In the genomic region with DNA sequence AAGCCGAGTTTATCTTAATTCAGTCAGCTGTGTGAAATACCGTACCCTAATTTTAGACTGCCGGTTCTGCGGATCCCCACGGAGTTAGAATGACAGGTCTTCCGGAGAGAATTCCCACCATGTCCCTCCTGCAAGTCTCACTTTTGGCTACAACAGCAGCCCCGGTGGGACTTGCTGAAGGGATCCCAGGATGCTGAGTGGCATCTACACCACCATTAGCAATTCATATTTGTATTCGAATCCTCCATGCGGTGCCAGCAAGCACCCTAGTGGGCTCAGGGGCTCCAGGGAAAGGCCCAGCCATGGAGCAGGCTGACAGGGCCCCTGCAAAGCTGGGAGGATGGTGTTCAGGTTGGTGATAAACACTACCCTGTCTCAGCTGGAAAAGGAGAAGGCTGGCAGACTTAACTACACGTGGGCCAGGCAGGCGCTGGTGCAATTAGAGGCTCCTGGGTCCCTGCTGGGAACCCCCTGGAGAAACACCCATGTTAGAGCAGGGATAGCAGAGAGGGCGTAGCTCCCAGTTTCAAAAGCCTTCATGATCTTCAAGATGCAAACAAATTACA, we compare ENCODE assay signal across 16 mouse cellular contexts.
DNase-seq lines count a peak whose midpoint lies in the region; ATAC-seq and TF ChIP-seq lines count a peak whose summit lies in the region.
"Had no signal": no experiment of that assay in that cellular context is flagged by ENCODE, and none has a peak within 500 bp of the region (broad histone marks: within the 10 kb centered on the region; RNA-seq: fewer than 3 reads in every experiment).

No protein-coding gene starts in this region.

- H3K9ac ChIP-seq in neural tube, embryonic 13.5 days, result no peak overlapping the region
- 0 out of 2 replicates have a peak overlapping the region, but pooled peaks have one; percentile 13 for H3K9ac ChIP-seq in hindbrain, embryonic 14.5 days
- no peak overlapping the region for H3K9ac ChIP-seq in lung, postnatal 0 days (replicated peaks; ENCODE audit: low read depth)
- H3K9ac ChIP-seq: embryonic facial prominence, embryonic 13.5 days; heart, embryonic 15.5 days; liver, embryonic 12.5 days had no signal

- H3K9me3 ChIP-seq in neural tube, embryonic 13.5 days, result no peaks in the 10 kb centered on the region
- no peaks in the 10 kb centered on the region for H3K9me3 ChIP-seq in hindbrain, embryonic 14.5 days (ENCODE audit: control insufficient read depth, low read length)
- no peaks in the 10 kb centered on the region for H3K9me3 ChIP-seq in lung, postnatal 0 days (ENCODE audit: low read length)
- H3K9me3 ChIP-seq: embryonic facial prominence, embryonic 13.5 days; heart, embryonic 15.5 days; limb, embryonic 10.5 days; liver, embryonic 12.5 days had no signal

- no peak overlapping the region for H3K4me3 ChIP-seq in neural tube, embryonic 13.5 days
- H3K4me3 ChIP-seq in hindbrain, embryonic 14.5 days (replicated peaks; ENCODE audit: low read length), result no peak overlapping the region
- H3K4me3 ChIP-seq in lung, postnatal 0 days (ENCODE audit: low read depth, low read length), result no peak overlapping the region
- H3K4me3 ChIP-seq: embryonic facial prominence, embryonic 13.5 days; heart, embryonic 15.5 days; limb, embryonic 10.5 days; liver, embryonic 12.5 days had no signal

- ATAC-seq in neural tube, embryonic 13.5 days (ENCODE audit: low read depth), result 0 out of 2 replicates have a peak, but pooled peaks have one; percentile 34
- no peak for ATAC-seq in hindbrain, embryonic 14.5 days (ENCODE audit: low FRiP score)
- ATAC-seq in lung, postnatal 0 days, result no peak
- ATAC-seq: liver, embryonic 12.5 days had no signal

- no peak for TF ChIP-seq EP300 in lung, postnatal 0 days (IDR thresholded peaks at IDR 0.05)

- no peaks in the 10 kb centered on the region for H3K27me3 ChIP-seq in neural tube, embryonic 13.5 days
- no peaks in the 10 kb centered on the region for H3K27me3 ChIP-seq in hindbrain, embryonic 14.5 days (ENCODE audit: control insufficient read depth, insufficient read depth, low read length)
- H3K27me3 ChIP-seq in lung, postnatal 0 days (replicated peaks; ENCODE audit: insufficient read depth, low read length), result no peaks in the 10 kb centered on the region
- H3K27me3 ChIP-seq: embryonic facial prominence, embryonic 13.5 days; heart, embryonic 15.5 days had no signal

- H3K36me3 ChIP-seq in neural tube, embryonic 13.5 days, result no peaks in the 10 kb centered on the region
- no peaks in the 10 kb centered on the region for H3K36me3 ChIP-seq in hindbrain, embryonic 14.5 days (replicated peaks; ENCODE audit: control insufficient read depth, insufficient read depth)
- H3K36me3 ChIP-seq in lung, postnatal 0 days (ENCODE audit: insufficient read depth, low read length), result no peaks in the 10 kb centered on the region
- H3K36me3 ChIP-seq: embryonic facial prominence, embryonic 13.5 days; heart, embryonic 15.5 days; limb, embryonic 10.5 days; liver, embryonic 12.5 days had no signal

- no peak for TF ChIP-seq CTCF in lung, postnatal 0 days (IDR thresholded peaks at IDR 0.05)

- no peak overlapping the region for H3K4me2 ChIP-seq in neural tube, embryonic 13.5 days
- H3K4me2 ChIP-seq in hindbrain, embryonic 14.5 days (replicated peaks), result no peak overlapping the region
- no peak overlapping the region for H3K4me2 ChIP-seq in lung, postnatal 0 days (replicated peaks; ENCODE audit: low read depth, low read length)
- H3K4me2 ChIP-seq: embryonic facial prominence, embryonic 13.5 days; heart, embryonic 15.5 days; liver, embryonic 12.5 days had no signal

- peak; percentile 10 to 18 for DNase-seq in frontal cortex, postnatal 25 days (ENCODE audit: low spot score in 2 of 2)
- no peak for DNase-seq in frontal cortex, postnatal 14 days (ENCODE audit: low spot score in 2 of 2)
- no peak for DNase-seq in neural tube, embryonic 10.5 days (ENCODE audit: extremely low spot score, low spot score)
- DNase-seq in hindbrain, embryonic 14.5 days (ENCODE audit: low spot score), result no peak
- no peak for DNase-seq in lung, postnatal 0 days (ENCODE audit: low spot score)
- no peak for DNase-seq in thymus, postnatal 10 days (ENCODE audit: low spot score in 2 of 2)
- DNase-seq: cerebellum, adult 11-12 months; kidney, adult 2 months; kidney, postnatal 4 days; lung, postnatal 10 days; right cerebral cortex, postnatal 14 days had no signal

- WGBS in neural tube, embryonic 13.5 days, result 40% methylated on average over 12 of the region's 12 CpGs
- 46% methylated on average over 12 of the region's 12 CpGs for WGBS in hindbrain, embryonic 14.5 days
- 83% methylated on average over 12 of the region's 12 CpGs for WGBS in lung, postnatal 0 days

- H3K27ac ChIP-seq in neural tube, embryonic 13.5 days (replicated peaks), result peak overlapping the region; percentile 25; the same call in 1 of the 2 replicates
- peak overlapping the region; percentile 66 for H3K27ac ChIP-seq in hindbrain, embryonic 14.5 days
- H3K27ac ChIP-seq in lung, postnatal 0 days (ENCODE audit: low read length), result no peak overlapping the region
- H3K27ac ChIP-seq: embryonic facial prominence, embryonic 13.5 days; heart, embryonic 15.5 days; limb, embryonic 10.5 days; liver, embryonic 12.5 days had no signal

- H3K4me1 ChIP-seq in neural tube, embryonic 13.5 days (replicated peaks), result peaks cover 47% of the 10 kb centered on the region
- H3K4me1 ChIP-seq in hindbrain, embryonic 14.5 days (replicated peaks; ENCODE audit: control insufficient read depth, insufficient read depth, low read length), result peaks cover 35% of the 10 kb centered on the region
- no peaks in the 10 kb centered on the region for H3K4me1 ChIP-seq in lung, postnatal 0 days (ENCODE audit: insufficient read depth, low read depth, low read length)

Comparison
In these comparisons a context has a peak if more than half of its experiments do, and no peak if none do; other contexts are left out.
1. DNase-seq: peak in frontal cortex, postnatal 25 days (2 of 2); none in frontal cortex, postnatal 14 days (0 of 2), neural tube, embryonic 10.5 days (single experiment), hindbrain, embryonic 14.5 days (single experiment), lung, postnatal 0 days (single experiment) and thymus, postnatal 10 days (0 of 2).